Mouse (Mus musculus) hindbrain, embryonic 11.5 days (tissue): Measurements from ENCODE around the gene Hinfp. TPM values are rescaled to one million over a fixed set of nuclear protein-coding genes. Genes with fewer than 3 reads are reported as not detected.
"Not testable (repeated sequence)": the region's sequence is repeated elsewhere in the genome, so short reads cannot be mapped to it uniquely, and the experiment has no call there.

Experiments
- ATAC-seq: fragments of 200-750 bp; cut with Nextera tagmentation; 2 replicates; pipeline ENCODE4 v1.8.0; 2017; ENCODE audit warnings: mild to moderate bottlenecking, moderate TSS enrichment, moderate library complexity; ENCODE audit not compliant: low FRiP score
- DNase-seq: peaks from one replicate; pipeline ENCODE4 v3.0.0-alpha.2; 2015; ENCODE audit warnings: low spot score
- H3K27ac ChIP-seq: fragments of 300-500 bp; sonication (generic); 2 replicates; pipeline ENCODE4 v1.5.1; 2014; ENCODE audit warnings: mild to moderate bottlenecking, low read depth, low read length
- H3K27me3 ChIP-seq: fragments of 300-500 bp; sonication (generic); 2 replicates; pipeline ENCODE4 v1.6.1; 2014; ENCODE audit warnings: mild to moderate bottlenecking, low read length, moderate library complexity, mixed read lengths; ENCODE audit not compliant: control insufficient read depth, insufficient read depth
- H3K36me3 ChIP-seq: fragments of 300-500 bp; sonication (generic); 2 replicates; pipeline ENCODE4 v1.6.1; 2014; ENCODE audit warnings: mild to moderate bottlenecking, low read length, moderate library complexity, mixed read lengths; ENCODE audit not compliant: control insufficient read depth, insufficient read depth
- H3K4me1 ChIP-seq: fragments of 300-500 bp; sonication (generic); replicated peaks from 2 replicates; pipeline ENCODE4 v1.6.1; 2014; ENCODE audit warnings: low read length, mixed read lengths; ENCODE audit not compliant: control insufficient read depth, insufficient read depth
- H3K4me2 ChIP-seq: fragments of 300-500 bp; sonication (generic); replicated peaks from 2 replicates; pipeline ENCODE4 v1.6.1; 2014; ENCODE audit warnings: mild to moderate bottlenecking, low read depth, low read length
- H3K4me3 ChIP-seq: fragments of 300-500 bp; sonication (generic); 2 replicates; pipeline ENCODE4 v1.5.1; 2014; ENCODE audit warnings: low read depth, low read length
- H3K9ac ChIP-seq: fragments of 300-500 bp; sonication (generic); 2 replicates; pipeline ENCODE4 v1.6.1; 2014; ENCODE audit warnings: low read depth, low read length
- H3K9me3 ChIP-seq: fragments of 300-500 bp; sonication (generic); 2 replicates; pipeline ENCODE4 v1.6.1; 2016; ENCODE audit warnings: low read length; ENCODE audit not compliant: control insufficient read depth
- WGBS: fragments of 180-500 bp; shearing (Covaris S2); extraction: QIAGEN DNeasy Blood & Tissue Kit; methylation state at CpG from one replicate; pipeline ENCODE4 v1.1.7; 2014; 5-methylcytosine and 5-hydroxymethylcytosine counted together
- polyA plus RNA-seq: library from polyadenylated mRNA; unstranded; fragments of >200 nt; fragmentation: Nextera tagmentation; extraction: Ambion mirVana; gene quantifications from 2 replicates; pipeline ENCODE4 v1.2.1, GENCODE M21; 2014

The Hinfp gene
- polyA plus RNA-seq, 1 experiment from 2014 or later, result 23.2 TPM

DNA sequence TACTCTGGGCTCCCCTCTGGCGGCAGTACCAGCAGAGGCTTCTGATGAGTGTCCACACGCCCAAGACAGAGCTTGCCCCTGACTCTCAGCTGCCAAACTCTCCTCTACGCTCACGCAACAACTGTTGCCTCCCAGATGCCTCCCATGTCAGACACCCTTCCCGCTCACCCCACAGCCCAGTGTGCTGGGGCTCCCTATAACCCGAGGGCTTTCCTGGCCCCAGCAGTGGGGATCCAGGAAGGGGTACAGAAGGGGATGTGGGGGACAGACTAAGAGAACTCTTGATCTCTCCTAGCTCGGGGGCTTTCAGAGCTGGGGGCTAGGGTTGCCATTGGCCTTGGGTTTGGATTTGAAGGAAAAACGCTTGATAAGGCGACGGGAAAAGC lies 5.3 kb upstream of the Hinfp start:
- no peaks in the 10 kb centered on the region for H3K27me3 ChIP-seq
- H3K36me3 ChIP-seq, result peaks cover 2% of the 10 kb centered on the region
- WGBS, result 25% methylated on average over 10 of the region's 10 CpGs
- H3K27ac ChIP-seq, result no peak overlapping the region
- peaks cover 2% of the 10 kb centered on the region; the same call in 1 of the 2 replicates for H3K4me1 ChIP-seq
- H3K9me3 ChIP-seq, result no peaks in the 10 kb centered on the region
- no peak overlapping the region for H3K9ac ChIP-seq
- no peak for DNase-seq
- no peak overlapping the region for H3K4me3 ChIP-seq
- H3K4me2 ChIP-seq, result no peak overlapping the region
- ATAC-seq, result no peak

DNA sequence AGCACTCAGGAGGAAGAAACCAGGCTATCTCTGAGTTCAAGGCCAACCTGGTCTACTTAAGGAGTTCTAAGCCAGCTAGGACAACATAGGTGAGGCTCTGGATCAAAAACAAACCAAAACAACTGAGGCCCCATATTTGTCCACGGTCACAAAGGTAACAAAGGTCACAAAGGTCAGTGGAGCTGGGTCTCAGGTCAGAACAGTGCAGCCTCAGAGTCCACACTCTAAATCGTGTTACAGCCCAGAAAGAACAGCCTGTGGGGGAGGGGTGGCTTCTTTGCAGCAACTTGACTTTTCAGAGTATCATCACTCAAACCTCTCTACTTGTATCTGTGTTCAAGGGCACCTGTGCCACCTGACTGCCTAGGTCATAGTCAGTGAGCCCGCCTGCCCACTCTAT lies 4.3 kb upstream of the Hinfp start:
- 70% methylated on average over 3 of the region's 3 CpGs for WGBS

DNA sequence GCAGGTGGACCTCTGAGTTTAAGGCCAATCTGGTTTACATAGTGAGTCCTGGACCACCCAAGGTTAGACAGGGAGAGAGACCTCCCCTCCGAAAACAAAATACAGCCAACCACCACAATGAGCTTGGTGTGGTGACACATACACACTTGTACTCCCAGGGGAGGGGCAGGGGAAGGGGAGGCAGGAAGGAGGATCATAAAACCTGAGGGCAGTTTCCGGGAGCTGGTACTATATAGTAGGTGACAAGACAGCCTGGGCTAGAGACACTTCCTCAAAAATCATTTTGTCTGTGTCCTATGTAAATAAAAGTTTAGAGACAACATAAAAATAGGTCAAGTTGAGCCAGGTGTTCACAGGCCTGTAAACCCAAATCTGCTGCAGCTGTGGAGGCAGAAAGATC lies 1.8 kb upstream of the Hinfp start:
- Histone ChIP-seq H3K4me3 (no peak overlapping the region), H3K9ac (no peak overlapping the region), H3K27ac (no peak overlapping the region), H3K36me3 (no peaks in the 10 kb centered on the region), H3K4me1 (peaks cover 5% of the 10 kb centered on the region), H3K4me2 (no peak overlapping the region), H3K27me3 (no peaks in the 10 kb centered on the region), H3K9me3 (no peaks in the 10 kb centered on the region)
- DNase-seq (no peak), ATAC-seq (no peak)
- WGBS, result 88% methylated on average over 2 of the region's 2 CpGs

More for the DNA sequence above, 4.3 kb upstream of the Hinfp start:
- ATAC-seq, result no peak
- H3K4me1 ChIP-seq, result peaks cover 2% of the 10 kb centered on the region
- no peaks in the 10 kb centered on the region for H3K27me3 ChIP-seq
- no peak overlapping the region for H3K27ac ChIP-seq
- H3K9ac ChIP-seq, result no peak overlapping the region
- no peaks in the 10 kb centered on the region for H3K9me3 ChIP-seq
- no peak overlapping the region for H3K4me3 ChIP-seq
- no peak overlapping the region for H3K4me2 ChIP-seq
- no peaks in the 10 kb centered on the region; the same call in 1 of the 2 replicates for H3K36me3 ChIP-seq
- DNase-seq, result no peak

DNA sequence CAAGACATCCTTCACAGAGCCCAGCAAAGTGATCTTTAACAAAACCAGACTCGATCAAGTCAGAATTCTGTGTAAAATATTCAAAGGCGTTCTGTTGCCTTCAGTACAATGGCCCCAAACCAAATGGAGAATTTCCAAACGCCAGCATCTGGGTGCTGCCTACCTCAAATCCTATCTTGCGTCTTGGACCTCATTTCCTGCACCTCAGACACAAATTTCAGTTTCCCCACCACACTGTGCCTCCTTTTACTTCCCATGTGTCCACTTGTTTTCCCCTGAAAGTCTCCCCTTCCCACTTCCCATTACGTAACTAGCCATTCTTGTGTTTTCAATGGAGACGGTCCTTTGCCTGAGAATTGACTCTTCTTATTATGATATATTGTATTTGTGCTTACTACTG lies 1.1 kb upstream of the Hinfp start:
- no peak for ATAC-seq
- Histone ChIP-seq H3K4me3 (no peak overlapping the region), H3K27me3 (no peaks in the 10 kb centered on the region), H3K27ac (no peak overlapping the region), H3K9ac (no peak overlapping the region), H3K4me1 (peaks cover 5% of the 10 kb centered on the region), H3K36me3 (no peaks in the 10 kb centered on the region), H3K4me2 (no peak overlapping the region), H3K9me3 (no peaks in the 10 kb centered on the region)
- no peak for DNase-seq
- WGBS, result 91% methylated on average over 6 of the region's 6 CpGs

DNA sequence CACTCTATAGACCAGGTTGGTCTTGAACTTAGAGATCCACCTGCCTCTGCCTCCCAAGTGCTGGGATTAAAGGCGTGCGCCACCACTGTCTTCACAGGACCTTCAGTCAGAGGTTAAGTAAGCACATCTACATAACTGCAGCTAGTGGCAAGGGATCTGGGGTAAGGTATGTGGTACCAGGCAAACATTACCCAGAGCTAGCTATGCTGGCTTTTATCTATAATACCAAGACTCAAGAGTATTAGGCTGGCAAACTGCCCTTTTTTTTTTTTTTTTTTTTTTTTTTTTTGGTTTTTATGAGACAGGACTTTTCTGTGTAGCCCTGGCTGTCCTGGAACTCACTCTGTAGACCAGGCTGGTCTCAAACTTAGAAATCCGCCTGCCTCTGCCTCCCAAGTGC lies 5.5 kb downstream of the Hinfp start:
- not testable (repeated sequence) for H3K4me1 ChIP-seq, H3K4me3 ChIP-seq, H3K27ac ChIP-seq, H3K4me2 ChIP-seq, DNase-seq, ATAC-seq, H3K9me3 ChIP-seq, H3K9ac ChIP-seq, H3K27me3 ChIP-seq
- WGBS, result 94% methylated on average over 3 of the region's 3 CpGs
- peaks cover 13% of the 10 kb centered on the region; the same call in 1 of the 2 replicates for H3K36me3 ChIP-seq

DNA sequence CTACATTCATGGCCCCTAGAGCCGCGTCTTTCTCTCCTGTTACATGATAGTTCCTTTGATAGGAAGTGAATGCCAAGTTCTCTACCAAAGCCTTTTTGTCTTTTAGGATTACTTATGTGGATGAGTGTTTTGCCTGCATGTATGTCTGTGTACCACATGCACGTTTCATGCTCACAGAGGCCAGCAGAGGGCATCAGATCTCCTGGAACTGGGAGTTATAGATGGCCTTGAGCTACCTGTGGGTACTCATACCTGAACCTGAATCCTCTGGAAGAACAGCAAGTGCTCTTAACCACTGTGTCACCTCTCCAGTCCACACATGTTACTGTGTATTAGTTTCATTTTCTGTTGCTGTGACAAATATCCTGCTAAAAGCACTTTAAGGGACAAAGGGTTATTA lies 13.0 kb downstream of the Hinfp start:
- Histone ChIP-seq H3K36me3 (peaks cover 13% of the 10 kb centered on the region; the same call in 1 of the 2 replicates), H3K4me1 (peaks cover under 1% of the 10 kb centered on the region; the same call in 1 of the 2 replicates), H3K9ac (no peak overlapping the region), H3K4me2 (no peak overlapping the region), H3K9me3 (no peaks in the 10 kb centered on the region), H3K27me3 (no peaks in the 10 kb centered on the region), H3K27ac (no peak overlapping the region), H3K4me3 (no peak overlapping the region)
- ATAC-seq (no peak), DNase-seq (peak; percentile 41)
- 70% methylated on average over 3 of the region's 3 CpGs for WGBS

DNA sequence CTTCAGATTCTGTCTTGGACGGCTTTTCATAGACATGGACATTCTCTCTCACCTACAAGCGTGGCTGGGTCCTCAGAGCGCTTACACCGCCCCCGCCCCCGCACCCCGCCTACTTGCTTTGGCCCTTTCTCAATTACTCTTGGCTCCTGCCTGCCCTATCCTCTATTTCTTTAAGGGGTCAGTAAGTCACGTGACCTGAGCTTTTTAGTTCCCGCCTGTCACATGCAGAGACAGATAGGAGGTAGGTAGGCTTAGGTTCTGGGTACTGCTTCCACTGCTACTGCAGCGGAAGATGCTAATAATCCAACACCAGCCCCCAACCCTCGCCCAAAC lies 16.5 kb downstream of the Hinfp start:
- H3K4me2 ChIP-seq, result peak overlapping the region; percentile 92

DNA sequence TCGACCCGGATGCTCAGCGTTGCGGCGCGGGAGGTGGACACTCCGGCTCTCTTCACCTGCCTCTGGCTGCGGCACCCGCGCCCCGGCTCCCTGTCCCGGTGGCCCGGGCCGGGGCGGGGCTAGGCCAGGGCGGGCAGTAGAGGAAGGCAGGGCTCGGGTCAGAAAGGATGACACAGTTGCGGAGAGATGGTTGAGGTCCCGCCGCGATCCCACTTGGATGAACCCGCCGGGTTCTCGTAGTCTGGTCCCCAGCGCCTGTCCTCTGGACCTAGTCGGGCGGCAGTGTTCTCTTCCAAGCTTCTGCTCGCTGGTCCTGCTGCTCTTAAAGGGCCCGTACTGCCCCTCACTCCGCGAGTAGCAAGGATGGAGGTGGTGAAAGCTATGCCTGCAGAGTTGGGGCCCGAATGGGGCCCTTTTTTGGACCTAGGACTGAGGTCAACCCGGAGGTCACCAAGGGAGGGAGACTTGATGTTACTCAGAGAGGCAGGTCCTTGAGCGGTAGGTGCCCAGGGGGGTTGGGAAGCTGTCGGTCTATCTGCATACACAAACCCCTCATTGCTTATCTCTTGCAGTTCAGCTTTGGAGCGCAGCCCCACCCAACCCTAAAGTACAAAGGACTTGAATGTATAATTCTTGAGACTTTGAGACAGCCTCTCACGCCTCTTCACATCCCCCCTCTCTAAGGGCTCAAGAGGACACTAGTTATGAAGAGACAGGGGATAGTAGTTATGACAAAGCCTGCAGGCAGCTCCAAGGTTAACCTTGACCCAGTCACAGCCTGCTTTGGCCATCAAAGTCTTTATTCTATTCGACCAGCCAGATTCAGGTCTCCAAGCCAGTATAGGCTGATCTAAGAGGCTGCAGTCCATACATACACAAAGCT lies 17.2 kb downstream of the Hinfp start, which contains the start of gene Abcg4:
Gene Abcg4 (minus strand): TSS at position 540 of the 883 bp plus-strand sequence.
- H3K27me3 ChIP-seq, result peaks cover 5% of the 10 kb centered on the region; the same call in 1 of the 2 replicates
- peaks cover 2% of the 10 kb centered on the region; the same call in 1 of the 2 replicates for H3K36me3 ChIP-seq
- peak; percentile 69 for DNase-seq
- H3K9ac ChIP-seq, result peak within 1 kb of the TSS; percentile 79
- peak within 1 kb of the TSS; percentile 92 for H3K4me2 ChIP-seq
- H3K9me3 ChIP-seq, result no peaks in the 10 kb centered on the region
- H3K4me1 ChIP-seq, result peaks cover 7% of the 10 kb centered on the region
- peak within 1 kb of the TSS; percentile 60 for H3K4me3 ChIP-seq
- H3K27ac ChIP-seq, result peak within 1 kb of the TSS; percentile 56
- peak; percentile 68 for ATAC-seq
- WGBS, result 1% methylated on average over 34 of the region's 38 CpGs

More for the DNA sequence above, 16.5 kb downstream of the Hinfp start:
- no peaks in the 10 kb centered on the region for H3K9me3 ChIP-seq
- DNase-seq (peak; percentile 19), ATAC-seq (peak; percentile 34; the same call in 1 of the 2 replicates)
- H3K36me3 ChIP-seq, result peaks cover 2% of the 10 kb centered on the region; the same call in 1 of the 2 replicates
- H3K27ac ChIP-seq, result no peak overlapping the region
- 7% methylated on average over 11 of the region's 11 CpGs for WGBS
- H3K4me1 ChIP-seq, result peaks cover 7% of the 10 kb centered on the region
- peaks cover 5% of the 10 kb centered on the region; the same call in 1 of the 2 replicates for H3K27me3 ChIP-seq
- peak overlapping the region; percentile 60 for H3K4me3 ChIP-seq
- H3K9ac ChIP-seq, result no peak overlapping the region; the same call in 1 of the 2 replicates
